16 mouse cellular contexts compared by ENCODE assay signal in genomic region chr2:4423896-4424295, GRCm38 (mm10).
DNase-seq lines count a peak whose midpoint lies in the region; TF ChIP-seq lines count a peak whose summit lies in the region.
"Had no signal": no experiment of that assay in that cellular context is flagged by ENCODE, and none has a peak within 500 bp of the region (broad histone marks: within the 10 kb centered on the region; RNA-seq: fewer than 3 reads in every experiment).

No protein-coding gene starts in this region.

- H3K27ac ChIP-seq in gastrocnemius, adult 2 months = peak overlapping the region; percentile 17; the same call in 1 of the 2 replicates
- H3K27ac ChIP-seq: embryonic facial prominence, embryonic 13.5 days; forebrain, embryonic 12.5 days; heart, adult 2 months; heart, embryonic 15.5 days; hindbrain, embryonic 15.5 days had no signal

- no peak for TF ChIP-seq CTCF in gastrocnemius, adult 2 months (IDR thresholded peaks at IDR 0.05)

- peak; percentile 77 for DNase-seq in gastrocnemius, adult 2 months
- no peak for DNase-seq in gastrocnemius, postnatal 4 days (ENCODE audit: low spot score in 2 of 2)
- DNase-seq in left cerebral cortex, postnatal 4 days = peak; percentile 58
- DNase-seq in left cerebral cortex, adult 18-20 months (ENCODE audit: low spot score in 2 of 2) = no peak
- peak; percentile 66 for DNase-seq in gastrocnemius, postnatal 14 days
- DNase-seq in skeletal muscle tissue, adult 2 months (ENCODE audit: low read depth, low spot score) = peak; percentile 48
- no peak for DNase-seq in spleen, postnatal 14 days (ENCODE audit: low spot score in 2 of 2)
- DNase-seq: adrenal gland, adult 8-10 months; cerebellum, adult 11 months; cerebellum, adult 8-10 months; cerebellum, postnatal 36 days had no signal

- intact Hi-C loops in gastrocnemius, adult 2 months (cut with DNase I) = no loop called here
- intact Hi-C loops in left cerebral cortex, postnatal 4 days (cut with DNase I) = no loop called here
- intact Hi-C loops in gastrocnemius, postnatal 14 days (cut with DNase I; ENCODE audit: low total_unique reads) = no loop called here

- no peak overlapping the region for H3K4me3 ChIP-seq in gastrocnemius, adult 2 months
- H3K4me3 ChIP-seq: embryonic facial prominence, embryonic 13.5 days; forebrain, embryonic 12.5 days; heart, adult 2 months; heart, embryonic 15.5 days; hindbrain, embryonic 15.5 days had no signal

Comparison
In these comparisons a context has a peak if more than half of its experiments do, and no peak if none do; other contexts are left out.
1. DNase-seq: peak in gastrocnemius, adult 2 months (single experiment), left cerebral cortex, postnatal 4 days (single experiment), gastrocnemius, postnatal 14 days (single experiment) and skeletal muscle tissue, adult 2 months (single experiment); none in gastrocnemius, postnatal 4 days (0 of 2), left cerebral cortex, adult 18-20 months (0 of 2) and spleen, postnatal 14 days (0 of 2).